8 mouse cellular contexts compared by ENCODE assay signal in genomic region chr7:110061199-110061751, GRCm38 (mm10). TPM values are rescaled to one million over a fixed set of nuclear protein-coding genes. Genes with fewer than 3 reads are reported as not detected.
A peak's percentile ranks its signal among the peaks of the same experiment; 100 is the strongest.
DNase-seq lines count a peak whose midpoint lies in the region; ATAC-seq and TF ChIP-seq lines count a peak whose summit lies in the region.

Zfp143 (plus strand) TSS chr7:110061217.

- no peaks in the 10 kb centered on the region for H3K27me3 ChIP-seq in Patski
- no peaks in the 10 kb centered on the region for H3K27me3 ChIP-seq in hindbrain, embryonic 13.5 days

- peak; percentile 99 for DNase-seq in Patski (ENCODE audit: low read depth, low spot score)
- peak; percentile 100 for DNase-seq in cerebellum, postnatal 14 days
- DNase-seq in frontal cortex, postnatal 14 days (ENCODE audit: low spot score in 2 of 2): peak; percentile 100
- peak; percentile 100 for DNase-seq in layer of hippocampus, postnatal 25 days (ENCODE audit: extremely low spot score in 1 of 2, low spot score in 1 of 2)
- peak; percentile 100 for DNase-seq in lung, postnatal 25 days (ENCODE audit: low spot score)
- DNase-seq in retina, embryonic 14.5 days (ENCODE audit: low spot score): peak; percentile 100
- DNase-seq in thymus, postnatal 4 days: peak; percentile 99

- peak within 1 kb of the TSS; percentile 98 for H3K9ac ChIP-seq in hindbrain, embryonic 13.5 days

- WGBS in hindbrain, embryonic 13.5 days: under 1% methylated on average over 34 of the region's 34 CpGs

- H3K36me3 ChIP-seq in hindbrain, embryonic 13.5 days: peaks cover 13% of the 10 kb centered on the region

- peak within 1 kb of the TSS; percentile 100 for H3K27ac ChIP-seq in hindbrain, embryonic 13.5 days

- peak within 1 kb of the TSS; percentile 75 for H3K4me2 ChIP-seq in hindbrain, embryonic 13.5 days

- peak; percentile 97 for ATAC-seq in Patski
- ATAC-seq in hindbrain, embryonic 13.5 days (ENCODE audit: low FRiP score): peak; percentile 99

- H3K9me3 ChIP-seq in hindbrain, embryonic 13.5 days: no peaks in the 10 kb centered on the region

- H3K4me3 ChIP-seq in hindbrain, embryonic 13.5 days: peak within 1 kb of the TSS; percentile 77

- POLR2A ChIA-PET in Patski (lab: Charles Lee): interaction anchor here (0.6 to 2.5 kb wide), 11 partner anchors 18 to 352 kb away, joined by 3 to 10 read pairs (median 4); partner anchors contain the start of gene Tmem41b

- H3K4me1 ChIP-seq in hindbrain, embryonic 13.5 days (replicated peaks): peaks cover 17% of the 10 kb centered on the region

- CTCF ChIA-PET in Patski (lab: Charles Lee): interaction anchor here (1.5 kb wide), 1 partner anchor 75 kb away, joined by 6 read pairs; the partner anchor contains the start of gene Tmem41b

- peak; percentile 33 for TF ChIP-seq CTCF in Patski (IDR thresholded peaks at IDR 0.05)

- in situ Hi-C loops in Patski (cut with MboI; ENCODE audit: low pct_unique_long_range_greater_than_20kb): loop anchor here (25.0 kb wide), 1 partner anchor 349 kb away; the partner anchor contains the start of genes Akip1, BC051019 and St5

RNA-seq across cellular contexts. Expression of gene Zfp143, which starts in this region (rescaled TPM):
- polyA plus RNA-seq in Patski (2021): 12.5 TPM
- 17.9 and 19.9 TPM in 2 replicates for polyA plus RNA-seq in hindbrain, embryonic 13.5 days (2015; fragmentation: Nextera tagmentation; extraction: Ambion mirVana)
- total RNA-seq in layer of hippocampus, postnatal 25 days (2021): 10 to 100 TPM; 11.1 to 12.0 TPM

Comparison
In these comparisons a context has a peak if more than half of its experiments do, and no peak if none do; other contexts are left out.
1. Peak in every context shown above with its lines: DNase-seq, ATAC-seq, H3K4me3 ChIP-seq and H3K27ac ChIP-seq.